Mouse (Mus musculus) CH12.LX (cell line): ENCODE measurements around the gene Vmn2r103. TPM values are rescaled to one million over a fixed set of nuclear protein-coding genes. Genes with fewer than 3 reads are reported as not detected.

Experiments
- DNase-seq: peaks from one replicate; pipeline ENCODE4 v3.0.0-alpha.2; 2013; ENCODE audit errors: extremely low read depth
- H3K27ac ChIP-seq: 2 replicates; pipeline ENCODE4 v1.5.1; 2012; ENCODE audit warnings: low read depth, mild to moderate bottlenecking, control low read depth, moderate library complexity; ENCODE audit not compliant: insufficient read depth
- H3K27me3 ChIP-seq: replicated peaks from 2 replicates; pipeline ENCODE3; 2012; ENCODE audit warnings: inconsistent platforms
- H3K36me3 ChIP-seq, 2 experiments: replicated peaks in 1 of 2; 2 replicates each; pipeline versions ENCODE3 to v1.6.1; 2012; ENCODE audit warnings: inconsistent platforms in 1 of 2, low read length in 1 of 2, mild to moderate bottlenecking in 1 of 2, mixed read lengths in 1 of 2, moderate library complexity in 1 of 2; ENCODE audit not compliant: control insufficient read depth in 1 of 2, insufficient read depth in 1 of 2
- H3K4me1 ChIP-seq, 2 experiments: 2 replicates each; pipeline ENCODE4 v1.6.1; 2012; ENCODE audit warnings: inconsistent platforms in 1 of 2, moderate library complexity in 1 of 2; ENCODE audit not compliant: insufficient read depth in 2 of 2, control insufficient read depth in 1 of 2
- H3K4me2 ChIP-seq: 2 replicates; pipeline ENCODE4 v1.6.1; 2012; ENCODE audit warnings: low read depth, mild to moderate bottlenecking, control low read depth; ENCODE audit not compliant: poor library complexity, insufficient read depth, severe bottlenecking
- H3K4me3 ChIP-seq, 3 experiments: fragments of 150-350 bp in 1 of 3; sonication (generic) in 1 of 3; replicated peaks in 1 of 3; 2 replicates each; pipeline versions ENCODE3 to v1.5.1; 2011 to 2012; ENCODE audit warnings: low read depth in 2 of 3, low read length in 2 of 3, mild to moderate bottlenecking in 2 of 3, moderate library complexity in 2 of 3, control low read depth in 1 of 3, improper control_type of control experiment in 1 of 3, inconsistent platforms in 1 of 3, mixed read lengths in 1 of 3; ENCODE audit not compliant: poor library complexity in 1 of 3
- H3K79me2 ChIP-seq: replicated peaks from 2 replicates; pipeline ENCODE4 v1.6.1; 2012; ENCODE audit warnings: mild to moderate bottlenecking, moderate library complexity; ENCODE audit not compliant: control insufficient read depth, poor library complexity, insufficient read depth, severe bottlenecking; ENCODE audit errors: extremely low read depth
- H3K9ac ChIP-seq: 2 replicates; pipeline ENCODE4 v1.6.1; 2012; ENCODE audit warnings: low read depth, mild to moderate bottlenecking, control low read depth, moderate library complexity; ENCODE audit not compliant: insufficient read depth
- H3K9me3 ChIP-seq: replicated peaks from 2 replicates; pipeline ENCODE3; 2012; ENCODE audit warnings: low read length, inconsistent platforms, mixed read lengths
- BHLHE40 ChIP-seq: IDR thresholded peaks from 2 replicates; pipeline ENCODE4 v1.6.1; 2011; ENCODE audit warnings: mild to moderate bottlenecking, low read depth, low read length, improper control_type of control experiment
- EP300 ChIP-seq: IDR thresholded peaks from 2 replicates; pipeline ENCODE4 v1.6.1; 2011; ENCODE audit warnings: low read length, improper control_type of control experiment
- ETS1 ChIP-seq: conservative IDR thresholded peaks from 2 replicates; pipeline ENCODE4 v1.6.1; 2012; ENCODE audit warnings: low read depth, mild to moderate bottlenecking, inconsistent platforms, low read length, improper control_type of control experiment, moderate library complexity
- GABPA ChIP-seq: IDR thresholded peaks from 2 replicates; pipeline ENCODE4 v1.6.1; 2012; ENCODE audit warnings: low read depth, low read length, improper control_type of control experiment, inconsistent platforms; ENCODE audit not compliant: insufficient replicate concordance
- HCFC1 ChIP-seq: IDR thresholded peaks from 2 replicates; pipeline ENCODE4 v1.6.1; 2012; ENCODE audit warnings: low read depth, mild to moderate bottlenecking, inconsistent platforms, low read length, improper control_type of control experiment
- JUN ChIP-seq: IDR thresholded peaks from 2 replicates; pipeline ENCODE4 v1.6.1; 2011; ENCODE audit warnings: low read depth, mild to moderate bottlenecking, low read length, improper control_type of control experiment, moderate library complexity; ENCODE audit not compliant: insufficient read depth
- KAT2A ChIP-seq: IDR thresholded peaks from 2 replicates; pipeline ENCODE4 v1.6.1; 2012; ENCODE audit warnings: low read length, improper control_type of control experiment, inconsistent platforms; ENCODE audit not compliant: insufficient replicate concordance
- MAZ ChIP-seq: IDR thresholded peaks from 2 replicates; pipeline ENCODE4 v1.6.1; 2012; ENCODE audit warnings: low read depth, mild to moderate bottlenecking, inconsistent platforms, low read length, improper control_type of control experiment, moderate library complexity
- MEF2A ChIP-seq: IDR thresholded peaks from 2 replicates; pipeline ENCODE4 v1.6.1; 2014; ENCODE audit warnings: low read depth, mild to moderate bottlenecking, inconsistent platforms, low read length, improper control_type of control experiment, borderline replicate concordance
- MXI1 ChIP-seq: IDR thresholded peaks from 2 replicates; pipeline ENCODE4 v1.6.1; 2011; ENCODE audit warnings: mild to moderate bottlenecking, low read depth, low read length, improper control_type of control experiment
- NRF1 ChIP-seq: IDR thresholded peaks from 2 replicates; pipeline ENCODE4 v1.6.1; 2014; ENCODE audit warnings: low read depth, mild to moderate bottlenecking, inconsistent platforms, low read length, improper control_type of control experiment, moderate library complexity
- PAX5 ChIP-seq: IDR thresholded peaks from 2 replicates; pipeline ENCODE4 v1.6.1; 2012; ENCODE audit warnings: low read length, inconsistent platforms, mixed read lengths
- TCF12 ChIP-seq: IDR thresholded peaks from 2 replicates; pipeline ENCODE4 v1.6.1; 2014; ENCODE audit warnings: low read depth, mild to moderate bottlenecking, inconsistent platforms, low read length, improper control_type of control experiment
- UBTF ChIP-seq: IDR thresholded peaks from 2 replicates; pipeline ENCODE4 v1.6.1; 2012; ENCODE audit warnings: low read depth, mild to moderate bottlenecking, inconsistent platforms, low read length, improper control_type of control experiment, moderate library complexity
- USF1 ChIP-seq: IDR thresholded peaks from 2 replicates; pipeline ENCODE4 v1.6.1; 2014; ENCODE audit warnings: low read depth, mild to moderate bottlenecking, inconsistent platforms, low read length, improper control_type of control experiment
- USF2 ChIP-seq: conservative IDR thresholded peaks from 2 replicates; pipeline ENCODE4 v1.6.1; 2011; ENCODE audit warnings: low read depth, low read length, improper control_type of control experiment
- ZKSCAN1 ChIP-seq: IDR thresholded peaks from 2 replicates; pipeline ENCODE4 v1.6.1; 2012; ENCODE audit warnings: low read depth, inconsistent platforms, low read length, improper control_type of control experiment, borderline replicate concordance
- ZNF384 ChIP-seq: IDR thresholded peaks from 2 replicates; pipeline ENCODE4 v1.6.1; 2012; ENCODE audit warnings: low read depth, low read length, improper control_type of control experiment, inconsistent platforms
- dilution Hi-C: fragments of 300-500 bp; cut with MboI; formaldehyde crosslinking; loops from 2 replicates; pipeline ENCODE4 v1.14.3; 2020; ENCODE audit warnings: low sequenced_read_pairs; ENCODE audit not compliant: extremely low pct_unique_long_range_greater_than_20kb, extremely low pct_ligation_motif_present
- in situ Hi-C: fragments of 300-500 bp; cut with MboI; formaldehyde crosslinking; loops from 3 replicates; pipeline ENCODE4 v1.14.3; 2019; ENCODE audit warnings: low sequenced_read_pairs, low pct_ligation_motif_present, low pct_unique_long_range_greater_than_20kb, mixed read lengths
- polyA plus RNA-seq: library from polyadenylated mRNA; unstranded; fragments of >175 nt; gene quantifications from 2 replicates; pipeline ENCODE4 v1.2.1, GENCODE M21; 2012; ENCODE audit warnings: low read depth; ENCODE audit not compliant: insufficient read length
- total RNA-seq, 2 experiments: library from RNA; depleted of rRNA; stranded (reverse); fragments of 300-350 nt in 1 of 2; fragments of >200 nt in 1 of 2; gene quantifications; 2 replicates each; pipeline ENCODE4 v1.2.3; 2012 to 2014

Vmn2r103 gene
- total and polyA plus RNA-seq, 3 experiments = not detected

GRCm38 (mm10) chr17:19789248-19789647, 16.1 kb downstream of the Vmn2r103 start:
- TF ChIP-seq NRF1 (no peak), ZNF384 (no peak), EP300 (no peak), UBTF (no peak), JUN (no peak), ZKSCAN1 (no peak), TCF12 (no peak), PAX5 (no peak), MEF2A (no peak), KAT2A (no peak), USF1 (no peak), HCFC1 (no peak), BHLHE40 (no peak), GABPA (no peak), USF2 (no peak), MXI1 (no peak), ETS1 (no peak), MAZ (no peak)
- no peak for DNase-seq
- no peak overlapping the region for H3K27ac ChIP-seq
- in situ Hi-C loops (no loop called here), dilution Hi-C loops (no loop called here)
- H3K79me2 ChIP-seq = no peaks in the 10 kb centered on the region
- no peaks in the 10 kb centered on the region for H3K36me3 ChIP-seq
- no peak overlapping the region for H3K4me3 ChIP-seq
- H3K4me2 ChIP-seq = no peak overlapping the region
- H3K27me3 ChIP-seq = no peaks in the 10 kb centered on the region
- H3K9ac ChIP-seq = no peak overlapping the region
- no peaks in the 10 kb centered on the region for H3K4me1 ChIP-seq
- peaks cover 6% of the 10 kb centered on the region for H3K9me3 ChIP-seq

Other genes starting within 250 kb of the Vmn2r103 start
- not detected in 2 replicates for gene Vmn2r101, start 196.1 kb upstream of the Vmn2r103 start, total RNA-seq (2012; rRNA removed)
- not detected in 2 replicates for gene Vmn2r101, start 196.1 kb upstream of the Vmn2r103 start, total RNA-seq (2014; rRNA removed)
- gene Vmn2r101, start 196.1 kb upstream of the Vmn2r103 start, polyA plus RNA-seq = not detected in 2 replicates
- not detected in 2 replicates for gene Vmn2r102, start 113.0 kb upstream of the Vmn2r103 start, total RNA-seq (2012; rRNA removed)
- not detected in 2 replicates for gene Vmn2r102, start 113.0 kb upstream of the Vmn2r103 start, total RNA-seq (2014; rRNA removed)
- gene Vmn2r102, start 113.0 kb upstream of the Vmn2r103 start, polyA plus RNA-seq = 0.01 TPM in 1 of 2 replicates, not detected in the other